In the genomic region with DNA sequence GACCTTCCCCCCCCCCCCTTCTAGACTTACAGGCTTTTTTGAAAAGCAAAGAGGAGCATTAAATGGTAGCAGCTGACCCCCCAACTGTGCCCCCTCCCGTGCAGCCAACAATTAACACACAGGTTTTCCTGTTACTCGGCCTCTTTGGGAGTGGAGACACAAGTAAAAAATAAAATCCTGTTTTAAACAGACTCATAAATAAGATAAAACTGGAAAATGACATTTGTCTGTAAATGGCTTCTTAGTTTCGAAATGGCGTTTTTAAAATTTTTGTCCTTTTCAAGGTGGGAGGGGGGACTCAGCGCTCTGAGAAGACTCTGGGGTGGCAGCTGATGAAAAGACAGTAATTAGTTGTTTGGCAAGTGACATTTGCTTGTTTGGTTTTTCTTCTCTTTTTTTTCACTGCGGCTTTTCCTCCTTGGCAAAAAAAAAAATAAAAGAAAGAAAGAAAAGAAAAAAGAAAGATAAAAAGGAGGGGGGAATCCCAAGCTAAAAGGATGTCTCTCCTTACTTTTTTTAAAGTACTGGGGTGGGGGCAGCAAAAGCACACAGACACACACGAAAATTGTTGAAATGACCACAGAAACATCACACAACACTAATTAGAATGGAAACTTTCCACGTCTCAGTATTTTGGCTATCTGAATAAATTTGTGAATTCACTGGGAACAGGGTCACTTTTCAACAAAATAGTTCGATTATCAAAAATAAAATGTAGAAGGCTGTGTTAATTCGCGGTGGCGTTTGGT, we compare ENCODE assay signal across 8 mouse cellular contexts. TPM values are rescaled to one million over a fixed set of nuclear protein-coding genes. Genes with fewer than 3 reads are reported as not detected.
A peak's percentile ranks its signal among the peaks of the same experiment; 100 is the strongest.
DNase-seq lines count a peak whose midpoint lies in the region; ATAC-seq lines count a peak whose summit lies in the region.

No protein-coding gene starts in this region.

- H3K36me3 ChIP-seq in lung, embryonic 16.5 days (ENCODE audit: control insufficient read depth, insufficient read depth, low read length) = peaks cover 2% of the 10 kb centered on the region; the same call in 1 of the 2 replicates
- 0 out of 2 replicates have a peak, but pooled peaks cover 7% of the 10 kb centered on the region for H3K36me3 ChIP-seq in embryonic facial prominence, embryonic 12.5 days
- no peaks in the 10 kb centered on the region for H3K36me3 ChIP-seq in intestine, embryonic 16.5 days (ENCODE audit: control insufficient read depth, insufficient read depth, low read length)
- H3K36me3 ChIP-seq in neural tube, embryonic 14.5 days (ENCODE audit: control insufficient read depth, insufficient read depth, low read length) = no peaks in the 10 kb centered on the region

- peak overlapping the region; percentile 68 for H3K4me2 ChIP-seq in lung, embryonic 16.5 days (ENCODE audit: low read depth, low read length)
- peak overlapping the region; percentile 64 for H3K4me2 ChIP-seq in embryonic facial prominence, embryonic 12.5 days (replicated peaks)
- peak overlapping the region; percentile 73 for H3K4me2 ChIP-seq in intestine, embryonic 16.5 days (ENCODE audit: low read depth, low read length)
- H3K4me2 ChIP-seq in neural tube, embryonic 14.5 days (ENCODE audit: low read depth, low read length) = peak overlapping the region; percentile 69

- H3K9me3 ChIP-seq in lung, embryonic 16.5 days (ENCODE audit: control insufficient read depth, low read length) = peaks cover 7% of the 10 kb centered on the region; the same call in 1 of the 2 replicates
- peaks cover 8% of the 10 kb centered on the region; the same call in 1 of the 2 replicates for H3K9me3 ChIP-seq in embryonic facial prominence, embryonic 12.5 days
- peaks cover 3% of the 10 kb centered on the region; the same call in 1 of the 2 replicates for H3K9me3 ChIP-seq in intestine, embryonic 16.5 days (ENCODE audit: control insufficient read depth, low read length)
- no peaks in the 10 kb centered on the region for H3K9me3 ChIP-seq in neural tube, embryonic 14.5 days (ENCODE audit: control insufficient read depth, low read length)

- H3K9ac ChIP-seq in lung, embryonic 16.5 days (ENCODE audit: low read length) = peak overlapping the region; percentile 100
- H3K9ac ChIP-seq in embryonic facial prominence, embryonic 12.5 days = peak overlapping the region; percentile 99
- peak overlapping the region; percentile 100 for H3K9ac ChIP-seq in intestine, embryonic 16.5 days (ENCODE audit: low read depth, low read length)
- peak overlapping the region; percentile 99 for H3K9ac ChIP-seq in neural tube, embryonic 14.5 days (replicated peaks; ENCODE audit: low read depth, low read length)

- peak overlapping the region; percentile 100 for H3K27ac ChIP-seq in lung, embryonic 16.5 days (ENCODE audit: low read length)
- H3K27ac ChIP-seq in embryonic facial prominence, embryonic 12.5 days = peak overlapping the region; percentile 100
- peak overlapping the region; percentile 99 for H3K27ac ChIP-seq in intestine, embryonic 16.5 days (ENCODE audit: low read length)
- H3K27ac ChIP-seq in neural tube, embryonic 14.5 days (ENCODE audit: low read depth, low read length) = peak overlapping the region; percentile 99

- peaks cover 43% of the 10 kb centered on the region for H3K4me1 ChIP-seq in lung, embryonic 16.5 days (replicated peaks; ENCODE audit: control insufficient read depth, insufficient read depth, low read length)
- peaks cover 41% of the 10 kb centered on the region for H3K4me1 ChIP-seq in embryonic facial prominence, embryonic 12.5 days
- H3K4me1 ChIP-seq in intestine, embryonic 16.5 days (ENCODE audit: control insufficient read depth, insufficient read depth, low read length) = peaks cover 38% of the 10 kb centered on the region
- H3K4me1 ChIP-seq in neural tube, embryonic 14.5 days (ENCODE audit: control insufficient read depth, insufficient read depth, low read length) = peaks cover 40% of the 10 kb centered on the region

- 8% methylated on average over 12 of the region's 12 CpGs for WGBS in lung, embryonic 16.5 days
- 18% methylated on average over 12 of the region's 12 CpGs for WGBS in embryonic facial prominence, embryonic 12.5 days
- WGBS in intestine, embryonic 16.5 days = 18% methylated on average over 12 of the region's 12 CpGs
- WGBS in neural tube, embryonic 14.5 days = 27% methylated on average over 12 of the region's 12 CpGs

- peak overlapping the region; percentile 95 for H3K4me3 ChIP-seq in lung, embryonic 16.5 days (ENCODE audit: low read length)
- peak overlapping the region; percentile 99 for H3K4me3 ChIP-seq in embryonic facial prominence, embryonic 12.5 days
- peak overlapping the region; percentile 98 for H3K4me3 ChIP-seq in intestine, embryonic 16.5 days (ENCODE audit: low read length)
- H3K4me3 ChIP-seq in neural tube, embryonic 14.5 days (ENCODE audit: low read depth, low read length) = peak overlapping the region; percentile 99

- H3K27me3 ChIP-seq in lung, embryonic 16.5 days (ENCODE audit: control insufficient read depth, insufficient read depth, low read depth, low read length) = no peaks in the 10 kb centered on the region
- H3K27me3 ChIP-seq in embryonic facial prominence, embryonic 12.5 days = no peaks in the 10 kb centered on the region
- H3K27me3 ChIP-seq in intestine, embryonic 16.5 days (replicated peaks; ENCODE audit: control insufficient read depth, insufficient read depth, low read length) = no peaks in the 10 kb centered on the region
- H3K27me3 ChIP-seq in neural tube, embryonic 14.5 days (ENCODE audit: control insufficient read depth, insufficient read depth, low read length) = no peaks in the 10 kb centered on the region

- ATAC-seq in lung, embryonic 16.5 days (ENCODE audit: low read depth) = no peak
- no peak for ATAC-seq in embryonic facial prominence, embryonic 12.5 days (ENCODE audit: insufficient number of reproducible peaks, insufficient read depth, low FRiP score, low TSS enrichment)
- no peak for ATAC-seq in intestine, embryonic 16.5 days
- no peak for ATAC-seq in neural tube, embryonic 14.5 days (ENCODE audit: low read depth)

- DNase-seq in lung, postnatal 4 days = no peak
- no peak for DNase-seq in right cerebral cortex, postnatal 36 days (ENCODE audit: low spot score in 2 of 2)
- no peak for DNase-seq in adrenal gland, postnatal 25 days
- DNase-seq in cerebellum, adult 11-12 months = no peak

RNA-seq across cellular contexts. Expression of gene Gm20721, which starts 15.1 kb away (rescaled TPM):
- polyA plus RNA-seq in lung, embryonic 16.5 days (2015; fragmentation: Nextera tagmentation; extraction: Ambion mirVana) = 16.9 and 55.8 TPM in 2 replicates
- 17.3 and 19.9 TPM in 2 replicates for polyA plus RNA-seq in embryonic facial prominence, embryonic 12.5 days (2016; fragmentation: Nextera tagmentation; extraction: Ambion mirVana)
- polyA plus RNA-seq in intestine, embryonic 16.5 days (2015; fragmentation: Nextera tagmentation; extraction: Ambion mirVana) = 37.0 and 98.1 TPM in 2 replicates
- polyA plus RNA-seq in neural tube, embryonic 14.5 days (2014; fragmentation: Nextera tagmentation; extraction: Ambion mirVana) = 10.0 and 11.8 TPM in 2 replicates
- 2.1 and 2.4 TPM in 2 replicates for total RNA-seq in adrenal gland, postnatal 25 days (2021)

RNA-seq across cellular contexts. Expression of gene Gnas, which starts 47.3 kb away (rescaled TPM):
- polyA plus RNA-seq in lung, embryonic 16.5 days (2015; fragmentation: Nextera tagmentation; extraction: Ambion mirVana) = 1,083 and 1,573 TPM in 2 replicates
- 1,926 and 2,042 TPM in 2 replicates for polyA plus RNA-seq in embryonic facial prominence, embryonic 12.5 days (2016; fragmentation: Nextera tagmentation; extraction: Ambion mirVana)
- 402 and 775 TPM in 2 replicates for polyA plus RNA-seq in intestine, embryonic 16.5 days (2015; fragmentation: Nextera tagmentation; extraction: Ambion mirVana)
- 1,718 and 1,785 TPM in 2 replicates for polyA plus RNA-seq in neural tube, embryonic 14.5 days (2014; fragmentation: Nextera tagmentation; extraction: Ambion mirVana)
- 2,468 and 2,497 TPM in 2 replicates for total RNA-seq in adrenal gland, postnatal 25 days (2021)
